Mouse (Mus musculus) erythroblast, embryonic 14.5 days (primary cell): ENCODE data around the gene Tspyl3.

Experiments used
- GATA1 ChIP-seq: IDR thresholded peaks from 2 replicates; pipeline ENCODE4 v1.6.1; 2012; ENCODE audit warnings: low read length, inconsistent platforms, mixed read lengths
- TAL1 ChIP-seq: IDR thresholded peaks from 3 replicates; pipeline ENCODE4 v1.6.1; 2012; ENCODE audit warnings: low read length, inconsistent platforms, mixed read lengths

- TF ChIP-seq GATA1, result peak; percentile 92
- no peak for TF ChIP-seq TAL1
Measured at GRCm38 (mm10) chr2:153259864-153260674, 34.8 kb upstream of the Tspyl3 start.
